Mouse (Mus musculus) small intestine, adult 2 months (tissue): ENCODE measurements at regions not wholly inside any gene's neighbourhood (a gene's known extent, or its start where the extent isn't known, plus 50 kb on each side); places are given as distances from the start of the nearest gene placed in this dataset.

Source experiments
- CTCF ChIP-seq: fragments of 200-500 bp; IDR thresholded peaks from 2 replicates; pipeline ENCODE4 v1.5.1; 2012; ENCODE audit warnings: low read depth, mild to moderate bottlenecking, control low read depth, inconsistent platforms, low read length, moderate library complexity, mixed read lengths; ENCODE audit not compliant: insufficient replicate concordance, insufficient read length; ENCODE audit errors: extremely low read depth
- POLR2A ChIP-seq: fragments of 200-500 bp; IDR thresholded peaks from 2 replicates; pipeline ENCODE4 v1.6.1; 2012; ENCODE audit warnings: low read depth, mild to moderate bottlenecking, control low read depth, inconsistent platforms, low read length, moderate library complexity

- TF ChIP-seq CTCF (no peak), POLR2A (no peak)
Observed at GRCm38 (mm10) chr14:99418970-99419369, 120.5 kb downstream of the Klf5 start.
